9 mouse cellular contexts compared by ENCODE assay signal in the genomic region with DNA sequence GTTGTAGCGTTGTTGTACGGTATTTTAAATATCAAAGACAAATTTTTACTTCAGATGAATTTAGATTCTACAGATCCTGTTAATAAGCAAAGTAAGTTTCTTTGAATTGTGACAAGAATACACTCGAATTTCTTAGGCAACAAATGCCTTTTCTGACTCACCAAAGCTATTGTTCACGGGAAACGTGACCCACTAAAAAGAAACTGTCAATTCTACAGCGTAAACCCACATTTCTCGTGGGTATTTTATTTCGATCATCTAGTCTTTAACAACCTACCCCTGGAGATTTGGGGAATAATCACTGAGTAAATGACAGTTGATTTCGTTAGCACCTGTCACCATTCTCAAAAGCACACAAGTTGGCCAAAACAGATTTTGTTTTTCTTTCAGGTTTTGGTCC. TPM values are rescaled to one million over a fixed set of nuclear protein-coding genes. Genes with fewer than 3 reads are reported as not detected.
DNase-seq lines count a peak whose midpoint lies in the region; ATAC-seq and TF ChIP-seq lines count a peak whose summit lies in the region.
"Had no signal": no experiment of that assay in that cellular context is flagged by ENCODE, and none has a peak within 500 bp of the region (broad histone marks: within the 10 kb centered on the region; RNA-seq: fewer than 3 reads in every experiment).

No protein-coding gene starts in this region.

- peak overlapping the region; percentile 100 for H3K27ac ChIP-seq in heart, embryonic 10.5 days
- H3K27ac ChIP-seq in ES-Bruce4 (ENCODE audit: insufficient read depth, low read length): no peak overlapping the region
- peak overlapping the region; percentile 99 for H3K27ac ChIP-seq in forebrain, embryonic 16.5 days (ENCODE audit: low read length)
- H3K27ac ChIP-seq in liver, embryonic 16.5 days (ENCODE audit: low read length): peak overlapping the region; percentile 96

- DNase-seq in heart, embryonic 10.5 days (ENCODE audit: low spot score): no peak
- no peak for DNase-seq in heart, postnatal 36 days
- DNase-seq in urinary bladder, postnatal 36 days (ENCODE audit: low spot score in 2 of 2): no peak
- no peak for DNase-seq in spleen, adult 12 weeks (ENCODE audit: low spot score)

- H3K4me1 ChIP-seq in heart, embryonic 10.5 days: peaks cover 3% of the 10 kb centered on the region; the same call in 1 of the 2 replicates
- no peaks in the 10 kb centered on the region for H3K4me1 ChIP-seq in ES-Bruce4 (ENCODE audit: control insufficient read depth, insufficient read depth, low read length)
- H3K4me1 ChIP-seq in forebrain, embryonic 16.5 days (replicated peaks; ENCODE audit: control insufficient read depth, insufficient read depth, low read length): peaks cover 17% of the 10 kb centered on the region
- peaks cover 8% of the 10 kb centered on the region for H3K4me1 ChIP-seq in liver, embryonic 16.5 days (ENCODE audit: control insufficient read depth, low read depth, low read length)

- no peak for TF ChIP-seq CTCF in ES-Bruce4 (IDR thresholded peaks at IDR 0.05; ENCODE audit: low read depth, low read length)

- intact Hi-C loops in heart, postnatal 36 days (cut with DNase I): no loop called here

- peak overlapping the region; percentile 80 for H3K4me2 ChIP-seq in forebrain, embryonic 16.5 days (ENCODE audit: low read length)
- peak overlapping the region; percentile 89 for H3K4me2 ChIP-seq in liver, embryonic 16.5 days (ENCODE audit: low read depth, low read length)

- no peaks in the 10 kb centered on the region for H3K36me3 ChIP-seq in heart, embryonic 10.5 days
- no peaks in the 10 kb centered on the region; the same call in 1 of the 2 replicates for H3K36me3 ChIP-seq in ES-Bruce4 (ENCODE audit: control insufficient read depth, insufficient read depth, low read length, poor library complexity, severe bottlenecking)
- H3K36me3 ChIP-seq in forebrain, embryonic 16.5 days (ENCODE audit: control insufficient read depth, insufficient read depth): no peaks in the 10 kb centered on the region
- H3K36me3 ChIP-seq in liver, embryonic 16.5 days (ENCODE audit: control insufficient read depth, insufficient read depth): no peaks in the 10 kb centered on the region

- peak overlapping the region; percentile 97 for H3K9ac ChIP-seq in ES-Bruce4 (ENCODE audit: low read depth, poor library complexity, severe bottlenecking)
- peak overlapping the region; percentile 99 for H3K9ac ChIP-seq in forebrain, embryonic 16.5 days (replicated peaks; ENCODE audit: low read depth, low read length)
- H3K9ac ChIP-seq in liver, embryonic 16.5 days (ENCODE audit: low read depth, low read length): peak overlapping the region; percentile 100

- H3K9me3 ChIP-seq in heart, embryonic 10.5 days: no peaks in the 10 kb centered on the region
- H3K9me3 ChIP-seq in ES-Bruce4 (replicated peaks; ENCODE audit: control insufficient read depth, insufficient read depth, low read length, poor library complexity, severe bottlenecking): no peaks in the 10 kb centered on the region
- H3K9me3 ChIP-seq in forebrain, embryonic 16.5 days (ENCODE audit: control insufficient read depth, low read length): no peaks in the 10 kb centered on the region
- H3K9me3 ChIP-seq in liver, embryonic 16.5 days (replicated peaks; ENCODE audit: control insufficient read depth, low read length): no peaks in the 10 kb centered on the region

- TF ChIP-seq EP300 in ES-Bruce4 (IDR thresholded peaks at IDR 0.05; ENCODE audit: insufficient read depth, low read depth, low read length): no peak

- WGBS in heart, embryonic 10.5 days: 21% methylated on average over 9 of the region's 9 CpGs
- 3% methylated on average over 9 of the region's 9 CpGs for WGBS in forebrain, embryonic 16.5 days
- 3% methylated on average over 9 of the region's 9 CpGs for WGBS in liver, embryonic 16.5 days (ENCODE audit: insufficient replicate concordance)

- H3K4me3 ChIP-seq in heart, embryonic 10.5 days: peak overlapping the region; percentile 81
- H3K4me3 ChIP-seq in ES-Bruce4 (ENCODE audit: low read depth, low read length): peak overlapping the region; percentile 99
- H3K4me3 ChIP-seq in forebrain, embryonic 16.5 days (replicated peaks; ENCODE audit: low read length): peak overlapping the region; percentile 99
- H3K4me3 ChIP-seq in liver, embryonic 16.5 days (ENCODE audit: low read depth, low read length): peak overlapping the region; percentile 100

- no peak for TF ChIP-seq POLR2A in ES-Bruce4 (IDR thresholded peaks at IDR 0.05; ENCODE audit: insufficient read depth, low read length)

- ATAC-seq in forebrain, embryonic 16.5 days: no peak
- no peak for ATAC-seq in liver, embryonic 16.5 days (ENCODE audit: low read depth)
- no peak for ATAC-seq in inflammation-experienced regulatory T-cells, adult 6 months

- H3K27me3 ChIP-seq in heart, embryonic 10.5 days (ENCODE audit: insufficient read depth, poor library complexity, severe bottlenecking): no peaks in the 10 kb centered on the region
- no peaks in the 10 kb centered on the region for H3K27me3 ChIP-seq in ES-Bruce4 (ENCODE audit: control insufficient read depth, insufficient read depth, low read length, poor library complexity, severe bottlenecking)
- no peaks in the 10 kb centered on the region for H3K27me3 ChIP-seq in forebrain, embryonic 16.5 days (replicated peaks; ENCODE audit: control insufficient read depth, insufficient read depth, low read length)
- no peaks in the 10 kb centered on the region for H3K27me3 ChIP-seq in liver, embryonic 16.5 days (ENCODE audit: control insufficient read depth, insufficient read depth, low read depth, low read length)
- H3K27me3 ChIP-seq: Patski had no signal

RNA-seq across cellular contexts. Expression of gene Ezh2, which starts 1.6 kb away (rescaled TPM):
- 68.1 and 111 TPM in 2 replicates for polyA plus RNA-seq in heart, embryonic 10.5 days (2016; fragmentation: Nextera tagmentation; extraction: Ambion mirVana)
- 10 to 100 TPM; 10.8 to 11.4 TPM for total RNA-seq in heart, postnatal 36 days (2021)
- polyA plus RNA-seq in ES-Bruce4 (2011; ENCODE audit: insufficient read depth, insufficient read length, low read depth, missing spikeins): 186 and 194 TPM in 2 replicates
- 144 and 150 TPM in 2 replicates for polyA plus RNA-seq in forebrain, embryonic 16.5 days (2015; fragmentation: Nextera tagmentation; extraction: Ambion mirVana)
- polyA plus RNA-seq in liver, embryonic 16.5 days (2015; fragmentation: Nextera tagmentation; extraction: Ambion mirVana): 42.3 and 48.2 TPM in 2 replicates
- 10 to 100 TPM; 41.2 to 67.6 (median 43.2) TPM for polyA plus RNA-seq in inflammation-experienced regulatory T-cells, adult 6 months (2017; shearing (Covaris generic))
